Mouse (Mus musculus) MEL (cell line): ENCODE measurements around the gene Duoxa2. TPM values are rescaled to one million over a fixed set of nuclear protein-coding genes. Genes with fewer than 3 reads are reported as not detected.

Experiments
- DNase-seq: peaks from one replicate; pipeline ENCODE4 v3.0.0; 2011; ENCODE audit warnings: low read depth, low spot score
- H3K27ac ChIP-seq: 2 replicates; pipeline ENCODE4 v1.5.1; 2012; ENCODE audit warnings: low read depth, mild to moderate bottlenecking, control low read depth, low read length, moderate library complexity; ENCODE audit not compliant: control insufficient read depth
- H3K27me3 ChIP-seq, 2 experiments: fragments of 150-350 bp in 1 of 2; sonication (generic) in 1 of 2; 2 replicates each; pipeline ENCODE4 v1.6.1; 2012; ENCODE audit warnings: low read length in 2 of 2, mild to moderate bottlenecking in 2 of 2, improper control_type of control experiment in 1 of 2, moderate library complexity in 1 of 2; ENCODE audit not compliant: insufficient read depth in 2 of 2, control insufficient read depth in 1 of 2
- H3K36me3 ChIP-seq, 2 experiments: 2 replicates each; pipeline ENCODE4 v1.6.1; 2012 to 2014; ENCODE audit warnings: low read length in 2 of 2, improper control_type of control experiment in 1 of 2, inconsistent platforms in 1 of 2, mild to moderate bottlenecking in 1 of 2; ENCODE audit not compliant: insufficient read depth in 2 of 2, control insufficient read depth in 1 of 2
- H3K4me1 ChIP-seq, 2 experiments: fragments of 150-350 bp in 1 of 2; sonication (generic) in 1 of 2; 2 replicates each; pipeline ENCODE4 v1.6.1; 2012; ENCODE audit warnings: low read length in 2 of 2, improper control_type of control experiment in 1 of 2, mild to moderate bottlenecking in 1 of 2; ENCODE audit not compliant: insufficient read depth in 2 of 2, control insufficient read depth in 1 of 2
- H3K4me3 ChIP-seq, 2 experiments: fragments of 150-350 bp in 1 of 2; sonication (generic) in 1 of 2; 2 replicates each; pipeline ENCODE4 v1.5.1; 2012; ENCODE audit warnings: low read depth in 2 of 2, low read length in 2 of 2, mild to moderate bottlenecking in 2 of 2, moderate library complexity in 2 of 2, control low read depth in 1 of 2, improper control_type of control experiment in 1 of 2; ENCODE audit not compliant: control insufficient read depth in 1 of 2, insufficient read depth in 1 of 2
- H3K79me2 ChIP-seq: 2 replicates; pipeline ENCODE4 v1.6.1; 2012; ENCODE audit warnings: mild to moderate bottlenecking, low read length, moderate library complexity; ENCODE audit not compliant: control insufficient read depth, poor library complexity, insufficient read depth
- H3K9ac ChIP-seq: 2 replicates; pipeline ENCODE4 v1.6.1; 2012; ENCODE audit warnings: low read depth, mild to moderate bottlenecking, control low read depth, low read length, moderate library complexity; ENCODE audit not compliant: control insufficient read depth, poor library complexity, severe bottlenecking
- H3K9me3 ChIP-seq: fragments of 150-350 bp; sonication (generic); replicated peaks from 2 replicates; pipeline ENCODE4 v1.6.1; 2012; ENCODE audit warnings: mild to moderate bottlenecking, low read length, improper control_type of control experiment, moderate library complexity; ENCODE audit not compliant: insufficient read depth
- BHLHE40 ChIP-seq: IDR thresholded peaks from 2 replicates; pipeline ENCODE4 v1.6.1; 2012; ENCODE audit warnings: low read depth, mild to moderate bottlenecking, inconsistent platforms, low read length, improper control_type of control experiment, borderline replicate concordance
- CHD1 ChIP-seq: IDR thresholded peaks from 2 replicates; pipeline ENCODE4 v1.6.1; 2012; ENCODE audit warnings: low read depth, mild to moderate bottlenecking, inconsistent platforms, low read length, improper control_type of control experiment
- CTCF ChIP-seq, 3 experiments: IDR thresholded peaks in 2 of 3; conservative IDR thresholded peaks in 1 of 3; 2 replicates each; pipeline ENCODE4 v1.5.1; 2011 to 2012; ENCODE audit warnings: low read length in 3 of 3, low read depth in 2 of 3, mild to moderate bottlenecking in 2 of 3, improper control_type of control experiment in 1 of 3, inconsistent platforms in 1 of 3, mixed read lengths in 1 of 3, moderate library complexity in 1 of 3; ENCODE audit not compliant: control insufficient read depth in 1 of 3, insufficient read depth in 1 of 3, poor library complexity in 1 of 3, severe bottlenecking in 1 of 3
- ELF1 ChIP-seq: IDR thresholded peaks from 2 replicates; pipeline ENCODE4 v1.6.1; 2014; ENCODE audit warnings: low read depth, mild to moderate bottlenecking, inconsistent platforms, low read length, improper control_type of control experiment, moderate library complexity
- GABPA ChIP-seq: IDR thresholded peaks from 2 replicates; pipeline ENCODE4 v1.6.1; 2012; ENCODE audit warnings: low read depth, mild to moderate bottlenecking, inconsistent platforms, low read length, improper control_type of control experiment, moderate library complexity
- MAFK ChIP-seq: IDR thresholded peaks from 2 replicates; pipeline ENCODE4 v1.6.1; 2011; ENCODE audit warnings: low read depth, mild to moderate bottlenecking, low read length, improper control_type of control experiment, borderline replicate concordance
- MAZ ChIP-seq: IDR thresholded peaks from 2 replicates; pipeline ENCODE4 v1.6.1; 2012; ENCODE audit warnings: low read depth, mild to moderate bottlenecking, inconsistent platforms, low read length, improper control_type of control experiment
- MEF2A ChIP-seq: IDR thresholded peaks from 2 replicates; pipeline ENCODE4 v1.6.1; 2014; ENCODE audit warnings: low read depth, mild to moderate bottlenecking, inconsistent platforms, low read length, improper control_type of control experiment; ENCODE audit not compliant: poor library complexity, insufficient replicate concordance, severe bottlenecking; ENCODE audit errors: extremely low read depth
- MXI1 ChIP-seq: IDR thresholded peaks from 2 replicates; pipeline ENCODE4 v1.6.1; 2011; ENCODE audit warnings: mild to moderate bottlenecking, low read depth, low read length, improper control_type of control experiment
- MYB ChIP-seq: IDR thresholded peaks from 2 replicates; pipeline ENCODE4 v1.6.1; 2011; ENCODE audit warnings: mild to moderate bottlenecking, low read depth, low read length, improper control_type of control experiment
- MYC ChIP-seq: IDR thresholded peaks from 2 replicates; pipeline ENCODE4 v1.6.1; 2011; ENCODE audit warnings: low read depth, mild to moderate bottlenecking, low read length, improper control_type of control experiment, moderate library complexity
- NELFE ChIP-seq: IDR thresholded peaks from 2 replicates; pipeline ENCODE4 v1.6.1; 2011; ENCODE audit warnings: low read depth, low read length, improper control_type of control experiment
- NRF1 ChIP-seq: IDR thresholded peaks from 2 replicates; pipeline ENCODE4 v1.6.1; 2014; ENCODE audit warnings: low read depth, mild to moderate bottlenecking, inconsistent platforms, low read length, improper control_type of control experiment, moderate library complexity; ENCODE audit not compliant: poor library complexity, insufficient read depth, severe bottlenecking
- POLR2A ChIP-seq, 2 experiments: IDR thresholded peaks; 2 replicates each; pipeline ENCODE4 v1.6.1; 2011 to 2012; ENCODE audit warnings: low read length in 2 of 2, mild to moderate bottlenecking in 2 of 2, control low read depth in 1 of 2, improper control_type of control experiment in 1 of 2, low read depth in 1 of 2, moderate library complexity in 1 of 2; ENCODE audit not compliant: control insufficient read depth in 1 of 2, insufficient read depth in 1 of 2, poor library complexity in 1 of 2
- POLR2AphosphoS2 ChIP-seq: IDR thresholded peaks from 2 replicates; pipeline ENCODE4 v1.6.1; 2011; ENCODE audit warnings: low read length, improper control_type of control experiment
- RAD21 ChIP-seq: IDR thresholded peaks from 2 replicates; pipeline ENCODE4 v1.6.1; 2011; ENCODE audit warnings: mild to moderate bottlenecking, low read depth, low read length, improper control_type of control experiment
- RCOR1 ChIP-seq: IDR thresholded peaks from 2 replicates; pipeline ENCODE4 v1.6.1; 2012; ENCODE audit warnings: low read depth, mild to moderate bottlenecking, inconsistent platforms, low read length, improper control_type of control experiment
- SIN3A ChIP-seq: IDR thresholded peaks from 2 replicates; pipeline ENCODE4 v1.6.1; 2012; ENCODE audit warnings: low read length, improper control_type of control experiment, inconsistent platforms
- SMC3 ChIP-seq: IDR thresholded peaks from 2 replicates; pipeline ENCODE4 v1.6.1; 2011; ENCODE audit warnings: low read depth, low read length, improper control_type of control experiment
- UBTF ChIP-seq: IDR thresholded peaks from 2 replicates; pipeline ENCODE4 v1.6.1; 2012; ENCODE audit warnings: low read depth, mild to moderate bottlenecking, inconsistent platforms, low read length, improper control_type of control experiment, moderate library complexity, borderline replicate concordance; ENCODE audit not compliant: insufficient read depth
- ZC3H11A ChIP-seq: IDR thresholded peaks from 2 replicates; pipeline ENCODE4 v1.6.1; 2012; ENCODE audit warnings: low read depth, mild to moderate bottlenecking, inconsistent platforms, low read length, improper control_type of control experiment
- ZKSCAN1 ChIP-seq: IDR thresholded peaks from 2 replicates; pipeline ENCODE4 v1.6.1; 2012; ENCODE audit warnings: low read depth, mild to moderate bottlenecking, inconsistent platforms, low read length, improper control_type of control experiment, moderate library complexity
- ZMIZ1 ChIP-seq: IDR thresholded peaks from 2 replicates; pipeline ENCODE4 v1.6.1; 2012; ENCODE audit warnings: low read depth, mild to moderate bottlenecking, inconsistent platforms, low read length, improper control_type of control experiment, moderate library complexity
- ZNF384 ChIP-seq: IDR thresholded peaks from 2 replicates; pipeline ENCODE4 v1.6.1; 2012; ENCODE audit warnings: low read depth, mild to moderate bottlenecking, inconsistent platforms, low read length, improper control_type of control experiment
- polyA plus RNA-seq, 2 experiments: library from polyadenylated mRNA; stranded (reverse) in 1 of 2; unstranded in 1 of 2; fragments of >175 nt in 1 of 2; fragments of >200 nt in 1 of 2; gene quantifications; 2 replicates each; pipeline versions ENCODE4 v1.2.1 to v1.2.4; 2012; ENCODE audit warnings: low replicate concordance in 2 of 2, low read depth in 1 of 2; ENCODE audit not compliant: insufficient read length in 2 of 2, insufficient read depth in 1 of 2, missing spikeins in 1 of 2
- total RNA-seq: library from RNA; depleted of rRNA; stranded (reverse); fragments of 300-350 nt; gene quantifications from 2 replicates; pipeline ENCODE4 v1.2.3, GENCODE M21; 2012

The Duoxa2 gene
- total and polyA plus RNA-seq, 3 experiments: not detected

DNA sequence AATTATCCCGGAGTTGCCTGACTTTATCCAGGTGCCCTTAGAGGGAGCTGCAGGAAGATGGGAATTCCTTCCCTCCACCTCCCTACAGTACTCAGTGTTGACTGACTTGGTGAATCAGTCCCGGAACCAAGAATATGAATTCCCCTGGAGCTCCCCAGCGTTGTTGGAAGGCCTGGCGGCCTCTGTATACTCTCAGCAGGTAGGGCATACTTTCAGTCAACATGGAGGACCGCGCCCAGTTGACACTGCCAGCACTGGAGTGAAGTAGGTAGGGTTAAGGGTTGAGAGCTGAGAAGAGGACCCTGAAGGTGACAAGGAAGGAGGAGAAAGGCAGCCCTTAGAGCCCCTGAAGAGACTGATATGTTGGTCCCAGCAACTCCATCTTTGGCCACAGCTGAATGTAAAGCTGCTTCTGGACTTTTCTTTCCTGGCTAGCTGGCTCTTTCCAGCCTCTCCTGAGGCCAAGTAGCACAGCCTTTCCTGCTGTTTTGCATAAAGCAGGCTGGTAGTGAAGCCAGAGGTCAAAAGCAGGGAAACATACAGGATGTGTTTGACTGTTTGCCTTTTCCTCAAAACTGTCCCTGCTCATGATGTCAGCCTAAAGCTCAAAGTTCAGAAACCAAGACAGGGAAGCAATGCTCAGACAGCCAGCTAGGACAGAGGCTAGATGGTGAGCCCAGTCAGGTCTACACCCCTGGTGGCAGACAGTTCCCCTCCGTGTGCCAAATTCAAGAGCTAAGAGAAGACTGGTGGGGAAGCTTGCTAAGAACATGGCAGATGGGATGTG is 32.1 kb upstream of the Duoxa2 start:
- TF ChIP-seq ZMIZ1: no peak
- TF ChIP-seq NELFE: no peak
- no peak for TF ChIP-seq ZC3H11A
- no peak for TF ChIP-seq ZKSCAN1
- TF ChIP-seq NRF1: no peak
- TF ChIP-seq GABPA: no peak
- TF ChIP-seq MYB: no peak
- TF ChIP-seq POLR2AphosphoS2: no peak
- TF ChIP-seq MXI1: no peak
- TF ChIP-seq ELF1: no peak
- Histone ChIP-seq H3K9ac (no peak overlapping the region), H3K9me3 (no peaks in the 10 kb centered on the region), H3K27ac (no peak overlapping the region), H3K4me3 (no peak overlapping the region), H3K36me3 (peaks cover 0 to 4% of the 10 kb centered on the region in 2 experiments; a peak in 2 of 4 replicates), H3K4me1 (peaks cover 0 to 17% of the 10 kb centered on the region in 2 experiments; a peak in 2 of 4 replicates), H3K27me3 (peaks cover 0 to under 1% of the 10 kb centered on the region in 2 experiments; a peak in 1 of 4 replicates), H3K79me2 (no peaks in the 10 kb centered on the region)
- DNase-seq: no peak

DNA sequence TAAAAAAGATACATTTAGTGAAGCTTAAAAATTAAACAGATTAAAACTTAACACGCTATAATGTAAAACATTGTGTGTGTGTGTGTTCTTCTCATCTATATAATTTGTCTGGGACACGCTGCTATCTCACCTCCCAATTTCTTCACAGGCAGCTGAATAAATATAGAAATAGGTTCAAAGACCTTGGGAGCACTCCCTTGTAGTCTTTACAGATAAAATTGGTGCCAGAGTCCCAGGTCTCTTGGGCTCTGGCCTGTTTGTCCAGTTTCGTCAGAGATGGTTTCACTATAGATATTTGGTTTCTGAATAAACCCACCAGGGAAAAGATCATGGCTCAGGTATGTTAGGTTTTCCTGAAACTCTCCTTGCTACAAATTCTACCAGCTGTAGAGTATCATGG is 19.9 kb upstream of the Duoxa2 start:
- Histone ChIP-seq H3K27me3 (peaks cover 0 to 2% of the 10 kb centered on the region in 2 experiments; a peak in 2 of 4 replicates), H3K36me3 (no peaks in the 10 kb centered on the region), H3K4me1 (no peaks in the 10 kb centered on the region), H3K9ac (no peak overlapping the region), H3K4me3 (no peak overlapping the region), H3K79me2 (no peaks in the 10 kb centered on the region), H3K27ac (no peak overlapping the region), H3K9me3 (no peaks in the 10 kb centered on the region)
- no peak for DNase-seq
- TF ChIP-seq NRF1: no peak
- no peak for TF ChIP-seq MXI1
- no peak for TF ChIP-seq ZNF384
- no peak for TF ChIP-seq MYC
- TF ChIP-seq MEF2A: no peak
- no peak for TF ChIP-seq MYB
- no peak for TF ChIP-seq RAD21
- TF ChIP-seq ZC3H11A: no peak
- no peak for TF ChIP-seq SMC3
- no peak for TF ChIP-seq POLR2A (IDR thresholded peaks at IDR 0.05; ENCODE audit: control insufficient read depth in 1 of 2, insufficient read depth in 1 of 2, low read depth in 1 of 2, low read length in 2 of 2, poor library complexity in 1 of 2)
- no peak for TF ChIP-seq SIN3A
- no peak for TF ChIP-seq CTCF (IDR thresholded peaks at IDR 0.05 in 2 of 3, conservative IDR thresholded peaks at IDR 0.05 in 1 of 3; ENCODE audit: control insufficient read depth in 1 of 3, insufficient read depth in 1 of 3, low read depth in 2 of 3, low read length in 3 of 3, poor library complexity in 1 of 3, severe bottlenecking in 1 of 3)
- TF ChIP-seq BHLHE40: no peak
- no peak for TF ChIP-seq ZKSCAN1
- no peak for TF ChIP-seq MAFK
- TF ChIP-seq MAZ: no peak
- TF ChIP-seq UBTF: no peak
- TF ChIP-seq RCOR1: no peak
- TF ChIP-seq NELFE: no peak
- no peak for TF ChIP-seq CHD1
